Mouse (Mus musculus): ENCODE results near the gene Tmbim7. TPM values are rescaled to one million over a fixed set of nuclear protein-coding genes. Genes with fewer than 3 reads are reported as not detected.

The Tmbim7 gene
- polyA plus RNA-seq, 1 experiment from 2014 or later: not detected

- 82% methylated on average over 6 of the region's 6 CpGs for WGBS
- Histone ChIP-seq H3K36me3 (ENCODE audit: insufficient read depth, low read length) (peaks cover 22% of the 10 kb centered on the region), H3K9ac (ENCODE audit: low read depth, low read length) (no peak overlapping the region), H3K27ac (no peak overlapping the region), H3K4me1 (replicated peaks; ENCODE audit: insufficient read depth, low read length) (no peaks in the 10 kb centered on the region), H3K27me3 (ENCODE audit: insufficient read depth, low read length) (no peaks in the 10 kb centered on the region), H3K4me3 (replicated peaks; ENCODE audit: low read depth, low read length) (no peak overlapping the region), H3K9me3 (replicated peaks; ENCODE audit: low read length) (no peaks in the 10 kb centered on the region), H3K4me2 (ENCODE audit: low read length) (no peak overlapping the region)
- ATAC-seq (replicated peaks; ENCODE audit: low FRiP score, low read depth): no peak
- no peak for TF ChIP-seq CTCF (IDR thresholded peaks at IDR 0.05; ENCODE audit: low read depth)
- DNase-seq (ENCODE audit: low spot score): no peak
These were observed 5.7 kb upstream of the Tmbim7 start for GRCm38 (mm10) chr5:3645326-3645725.

GRCm38 (mm10) chr5:3646539-3646938 lies 4.4 kb upstream of the Tmbim7 start:
- H3K9ac ChIP-seq (ENCODE audit: low read depth, low read length): peak overlapping the region; percentile 92; the same call in 1 of the 2 replicates
- no peaks in the 10 kb centered on the region for H3K4me1 ChIP-seq (replicated peaks; ENCODE audit: insufficient read depth, low read length)
- TF ChIP-seq CTCF (IDR thresholded peaks at IDR 0.05; ENCODE audit: low read depth): no peak
- H3K27ac ChIP-seq: no peak overlapping the region
- ATAC-seq (replicated peaks; ENCODE audit: low FRiP score, low read depth) (no peak), DNase-seq (ENCODE audit: low spot score) (no peak)
- 21% methylated on average over 6 of the region's 6 CpGs for WGBS
- H3K4me2 ChIP-seq (ENCODE audit: low read length): peak overlapping the region; percentile 59
- no peaks in the 10 kb centered on the region for H3K9me3 ChIP-seq (replicated peaks; ENCODE audit: low read length)
- no peaks in the 10 kb centered on the region for H3K27me3 ChIP-seq (ENCODE audit: insufficient read depth, low read length)
- H3K36me3 ChIP-seq (ENCODE audit: insufficient read depth, low read length): peaks cover 15% of the 10 kb centered on the region
- H3K4me3 ChIP-seq (replicated peaks; ENCODE audit: low read depth, low read length): peak overlapping the region; percentile 92

- WGBS: under 1% methylated on average over 48 of the region's 60 CpGs
- H3K9me3 ChIP-seq (replicated peaks; ENCODE audit: low read length): no peaks in the 10 kb centered on the region
- peak; percentile 83 for DNase-seq (ENCODE audit: low spot score)
- H3K27me3 ChIP-seq (ENCODE audit: insufficient read depth, low read length): no peaks in the 10 kb centered on the region
- no peaks in the 10 kb centered on the region for H3K4me1 ChIP-seq (replicated peaks; ENCODE audit: insufficient read depth, low read length)
- peak; percentile 73 for TF ChIP-seq CTCF (IDR thresholded peaks at IDR 0.05; ENCODE audit: low read depth)
- H3K4me3 ChIP-seq (replicated peaks; ENCODE audit: low read depth, low read length): peak overlapping the region; percentile 92
- H3K4me2 ChIP-seq (ENCODE audit: low read length): peak overlapping the region; percentile 59
- peak; percentile 42 for ATAC-seq (replicated peaks; ENCODE audit: low FRiP score, low read depth)
- peak overlapping the region; percentile 92 for H3K9ac ChIP-seq (ENCODE audit: low read depth, low read length)
- peaks cover 9% of the 10 kb centered on the region; the same call in 1 of the 2 replicates for H3K36me3 ChIP-seq (ENCODE audit: insufficient read depth, low read length)
- H3K27ac ChIP-seq: peak overlapping the region; percentile 95
These were observed 3.8 kb upstream of the Tmbim7 start for GRCm38 (mm10) chr5:3646991-3647707.

GRCm38 (mm10) chr5:3647708-3648121 lies 3.3 kb upstream of the Tmbim7 start:
- DNase-seq (ENCODE audit: low spot score) (peak; percentile 92), ATAC-seq (replicated peaks; ENCODE audit: low FRiP score, low read depth) (peak; percentile 97)
- TF ChIP-seq CTCF (IDR thresholded peaks at IDR 0.05; ENCODE audit: low read depth): 0 out of 2 replicates have a peak, but pooled peaks have one; percentile 32

DNA sequence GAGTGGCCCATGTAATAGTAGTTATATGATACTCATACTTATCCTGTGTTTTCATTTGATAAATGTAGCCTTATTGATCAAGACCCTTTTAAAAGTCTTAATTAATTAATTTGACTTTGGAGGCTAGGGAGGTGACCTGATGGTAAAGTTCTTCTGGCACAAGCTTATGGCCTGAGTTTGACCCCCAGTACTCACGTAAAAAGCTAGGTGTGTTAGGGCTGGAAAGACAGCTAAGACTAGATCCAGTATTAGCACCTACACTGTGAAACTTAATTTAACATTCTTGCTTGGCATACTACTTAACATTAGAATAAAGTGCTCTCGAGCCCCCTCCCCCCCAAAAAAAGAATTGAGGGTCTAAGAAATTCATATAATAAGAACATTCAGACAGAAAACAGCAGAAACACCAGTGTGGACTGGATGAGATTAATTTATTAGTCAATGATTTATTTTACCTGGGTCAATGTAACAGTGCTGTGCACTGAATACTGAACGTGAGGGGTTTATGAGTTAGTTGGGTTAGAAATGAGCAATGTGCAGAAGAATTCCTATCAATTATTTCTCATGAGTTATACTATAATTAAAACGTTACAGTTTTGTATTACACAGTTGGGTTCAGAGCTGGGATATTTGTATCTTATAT lies 2.7 kb upstream of the Tmbim7 start:
- DNase-seq (ENCODE audit: low spot score) (peak; percentile 31), ATAC-seq (replicated peaks; ENCODE audit: low FRiP score, low read depth) (peak; percentile 43; the same call in 1 of the 2 replicates)
- H3K4me1 ChIP-seq (replicated peaks; ENCODE audit: insufficient read depth, low read length): no peaks in the 10 kb centered on the region
- WGBS: 27% methylated on average over 4 of the region's 4 CpGs
- H3K4me3 ChIP-seq (replicated peaks; ENCODE audit: low read depth, low read length): no peak overlapping the region
- H3K27ac ChIP-seq: no peak overlapping the region
- peaks cover 8% of the 10 kb centered on the region; the same call in 1 of the 2 replicates for H3K36me3 ChIP-seq (ENCODE audit: insufficient read depth, low read length)
- peak overlapping the region; percentile 39; the same call in 1 of the 2 replicates for H3K4me2 ChIP-seq (ENCODE audit: low read length)
- TF ChIP-seq CTCF (IDR thresholded peaks at IDR 0.05; ENCODE audit: low read depth): no peak
- H3K27me3 ChIP-seq (ENCODE audit: insufficient read depth, low read length): no peaks in the 10 kb centered on the region
- H3K9me3 ChIP-seq (replicated peaks; ENCODE audit: low read length): no peaks in the 10 kb centered on the region
- no peak overlapping the region for H3K9ac ChIP-seq (ENCODE audit: low read depth, low read length)

More at GRCm38 (mm10) chr5:3647708-3648121, 3.3 kb upstream of the Tmbim7 start:
- H3K27me3 ChIP-seq (ENCODE audit: insufficient read depth, low read length): no peaks in the 10 kb centered on the region
- peak overlapping the region; percentile 92 for H3K9ac ChIP-seq (ENCODE audit: low read depth, low read length)
- H3K4me2 ChIP-seq (ENCODE audit: low read length): peak overlapping the region; percentile 59
- no peaks in the 10 kb centered on the region for H3K4me1 ChIP-seq (replicated peaks; ENCODE audit: insufficient read depth, low read length)
- no peaks in the 10 kb centered on the region for H3K9me3 ChIP-seq (replicated peaks; ENCODE audit: low read length)
- H3K4me3 ChIP-seq (replicated peaks; ENCODE audit: low read depth, low read length): peak overlapping the region; percentile 92
- peak overlapping the region; percentile 95 for H3K27ac ChIP-seq
- 0% methylated on average over 22 of the region's 46 CpGs for WGBS
- peaks cover 8% of the 10 kb centered on the region; the same call in 1 of the 2 replicates for H3K36me3 ChIP-seq (ENCODE audit: insufficient read depth, low read length)

DNA sequence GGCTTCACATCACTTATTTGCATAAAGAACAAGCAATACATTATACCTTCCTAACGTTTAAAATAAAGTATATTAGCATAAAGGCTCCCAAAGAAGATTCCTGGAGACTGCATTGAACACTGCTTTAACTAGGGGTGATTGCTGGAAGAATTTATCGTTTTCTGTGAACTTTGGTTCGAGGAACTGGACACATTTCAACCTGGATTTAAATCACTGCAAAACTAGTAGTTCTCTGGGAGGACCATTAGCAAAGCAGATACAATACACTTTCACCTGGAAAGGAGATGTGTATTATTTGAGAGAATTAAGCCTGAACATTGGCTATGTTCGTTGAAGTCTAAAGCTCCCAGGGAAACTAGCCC lies 2.2 kb upstream of the Tmbim7 start:
- no peak overlapping the region for H3K9ac ChIP-seq (ENCODE audit: low read depth, low read length)
- 55% methylated on average over 4 of the region's 4 CpGs for WGBS
- no peaks in the 10 kb centered on the region for H3K9me3 ChIP-seq (replicated peaks; ENCODE audit: low read length)
- H3K27me3 ChIP-seq (ENCODE audit: insufficient read depth, low read length): no peaks in the 10 kb centered on the region
- TF ChIP-seq CTCF (IDR thresholded peaks at IDR 0.05; ENCODE audit: low read depth): no peak
- DNase-seq (ENCODE audit: low spot score): no peak
- no peak overlapping the region for H3K4me2 ChIP-seq (ENCODE audit: low read length)
- no peaks in the 10 kb centered on the region for H3K4me1 ChIP-seq (replicated peaks; ENCODE audit: insufficient read depth, low read length)
- peaks cover 8% of the 10 kb centered on the region; the same call in 1 of the 2 replicates for H3K36me3 ChIP-seq (ENCODE audit: insufficient read depth, low read length)
- no peak overlapping the region for H3K4me3 ChIP-seq (replicated peaks; ENCODE audit: low read depth, low read length)
- 0 out of 2 replicates have a peak overlapping the region, but pooled peaks have one; percentile 31 for H3K27ac ChIP-seq
- ATAC-seq (replicated peaks; ENCODE audit: low FRiP score, low read depth): no peak
